Mouse (Mus musculus) sigmoid colon, adult 10 weeks (tissue): ENCODE data around the gene Gm21783. TPM values are rescaled to one million over a fixed set of nuclear protein-coding genes. Genes with fewer than 3 reads are reported as not detected.

ENCODE experiments used
- polyA plus RNA-seq: library from polyadenylated mRNA; stranded (reverse); fragments of 350-450 nt; fragmentation: Illumina TruSeq; extraction: RNeasy Lipid Tissue Mini Kit (QIAGEN cat#74804); gene quantifications from one replicate; pipeline ENCODE4 v1.2.3, GENCODE M21; 2014; ENCODE audit warnings: low read depth, low replicate concordance

Gm21783 gene
- polyA plus RNA-seq = not detected

GRCm38 (mm10) chrY:44981163-44981562 lies at the start of gene Gm21783:
Gm21783 (minus strand) TSS chrY:44981263.

